Mouse (Mus musculus) limb, embryonic 13.5 days (tissue): ENCODE data around the gene Col17a1. TPM values are rescaled to one million over a fixed set of nuclear protein-coding genes. Genes with fewer than 3 reads are reported as not detected.

Experiments used
- ATAC-seq: fragments of 200-750 bp; cut with Nextera tagmentation; 2 replicates; pipeline ENCODE4 v1.8.0; 2017; ENCODE audit warnings: low read depth, moderate number of reproducible peaks, moderate TSS enrichment; ENCODE audit not compliant: low FRiP score
- H3K27ac ChIP-seq: fragments of 300-500 bp; sonication (generic); 2 replicates; pipeline ENCODE4 v1.5.1; 2015; ENCODE audit warnings: inconsistent platforms, mild to moderate bottlenecking, moderate library complexity
- H3K27me3 ChIP-seq: fragments of 300-500 bp; sonication (generic); 2 replicates; pipeline ENCODE4 v1.6.1; 2015; ENCODE audit warnings: mild to moderate bottlenecking, inconsistent platforms
- H3K36me3 ChIP-seq: fragments of 300-500 bp; sonication (generic); 2 replicates; pipeline ENCODE4 v1.6.1; 2015; ENCODE audit warnings: inconsistent platforms, mild to moderate bottlenecking, moderate library complexity
- H3K4me1 ChIP-seq: fragments of 300-500 bp; sonication (generic); 2 replicates; pipeline ENCODE4 v1.6.1; 2015; ENCODE audit warnings: inconsistent platforms
- H3K4me2 ChIP-seq: fragments of 300-500 bp; sonication (generic); replicated peaks from 2 replicates; pipeline ENCODE4 v1.6.1; 2015; ENCODE audit warnings: inconsistent platforms, mild to moderate bottlenecking, moderate library complexity
- H3K4me3 ChIP-seq: fragments of 300-500 bp; sonication (generic); 2 replicates; pipeline ENCODE4 v1.5.1; 2015; ENCODE audit warnings: moderate library complexity, mild to moderate bottlenecking, inconsistent platforms
- H3K9ac ChIP-seq: fragments of 300-500 bp; sonication (generic); 2 replicates; pipeline ENCODE4 v1.6.1; 2015; ENCODE audit warnings: mild to moderate bottlenecking, inconsistent platforms
- H3K9me3 ChIP-seq: fragments of 300-500 bp; sonication (generic); 2 replicates; pipeline ENCODE4 v1.6.1; 2016; ENCODE audit warnings: inconsistent platforms
- WGBS: fragments of 180-500 bp; shearing (Covaris S2); methylation state at CpG from one replicate; pipeline ENCODE4 v1.1.7; 2015; 5-methylcytosine and 5-hydroxymethylcytosine counted together
- polyA plus RNA-seq: library from polyadenylated mRNA; unstranded; fragments of >200 nt; fragmentation: Nextera tagmentation; extraction: Ambion mirVana; gene quantifications from 2 replicates; pipeline ENCODE4 v1.2.1, GENCODE M21; 2015

Col17a1 gene
- polyA plus RNA-seq, 1 experiment from 2014 or later: 12.4 TPM

DNA sequence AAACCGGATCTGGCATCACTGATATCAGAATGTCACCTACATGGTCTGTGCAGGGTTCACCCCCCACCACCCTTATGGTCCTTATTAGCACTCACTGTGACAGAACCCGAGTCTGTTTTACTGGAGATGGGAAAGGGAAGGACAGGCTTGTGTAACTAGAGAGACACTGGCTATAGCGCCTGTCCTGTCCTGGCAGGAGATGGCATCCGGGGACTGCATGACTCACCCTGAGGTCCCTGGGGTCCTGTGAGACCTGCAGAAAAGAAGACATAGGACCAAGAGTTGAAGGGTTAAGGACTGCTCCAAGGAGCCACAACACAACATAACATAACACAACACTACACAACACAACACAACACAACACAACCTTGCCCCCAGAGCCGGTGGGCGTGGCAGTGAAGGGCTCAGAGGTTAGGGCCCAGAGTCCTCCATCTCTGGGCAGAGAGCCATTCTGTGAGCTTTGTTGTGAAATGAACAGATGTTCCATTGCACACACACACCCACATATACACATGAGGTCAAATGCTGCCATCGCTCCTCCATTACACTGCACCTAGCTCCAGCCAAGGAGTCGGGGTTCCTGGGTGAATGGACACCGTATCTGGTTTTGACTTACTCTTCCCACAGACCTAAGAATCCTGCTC is 32.0 kb downstream of the Col17a1 start:
- Histone ChIP-seq H3K4me2 (no peak overlapping the region), H3K9ac (no peak overlapping the region), H3K27ac (no peak overlapping the region), H3K4me1 (peaks cover 13% of the 10 kb centered on the region), H3K4me3 (no peak overlapping the region), H3K36me3 (no peaks in the 10 kb centered on the region), H3K9me3 (no peaks in the 10 kb centered on the region), H3K27me3 (no peaks in the 10 kb centered on the region)
- WGBS: 88% methylated on average over 9 of the region's 9 CpGs
- ATAC-seq: no peak

DNA sequence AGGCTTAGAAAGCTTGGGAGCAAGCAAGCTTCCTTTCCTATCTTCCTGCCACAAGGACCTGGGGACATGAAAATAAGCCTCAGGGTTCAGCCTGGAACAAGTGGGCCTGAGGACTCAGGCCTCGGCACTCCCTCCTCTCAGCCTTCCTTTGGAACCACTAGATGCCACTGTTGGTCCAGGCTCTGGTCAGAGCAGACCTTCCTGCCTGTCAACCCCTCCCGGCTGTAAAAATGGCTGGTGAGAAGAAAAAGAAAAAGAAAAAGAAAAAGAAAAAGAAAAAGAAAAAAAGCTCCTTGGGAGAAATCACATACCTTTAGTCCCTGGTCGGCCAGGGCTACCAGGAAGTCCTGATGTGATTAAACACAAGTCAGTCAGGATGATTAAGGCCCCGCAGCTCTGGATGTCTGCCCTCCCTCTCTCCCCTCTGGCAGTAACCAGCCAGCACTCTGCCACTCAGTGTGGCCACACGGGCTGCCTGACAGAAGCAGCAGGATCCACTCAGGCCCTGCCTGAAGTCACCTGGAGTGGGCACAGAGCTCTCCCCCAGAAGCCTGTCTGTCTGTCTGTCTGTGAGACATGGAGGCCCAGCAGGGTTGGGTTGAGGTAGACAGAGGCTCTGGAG is 32.9 kb downstream of the Col17a1 start:
- peak; percentile 91 for ATAC-seq
- H3K36me3 ChIP-seq: no peaks in the 10 kb centered on the region
- WGBS: 8% methylated on average over 5 of the region's 5 CpGs
- H3K9me3 ChIP-seq: no peaks in the 10 kb centered on the region
- peak overlapping the region; percentile 43 for H3K9ac ChIP-seq
- H3K4me2 ChIP-seq: 0 out of 2 replicates have a peak overlapping the region, but pooled peaks have one; percentile 19
- H3K27me3 ChIP-seq: no peaks in the 10 kb centered on the region
- H3K27ac ChIP-seq: peak overlapping the region; percentile 56
- peaks cover 13% of the 10 kb centered on the region for H3K4me1 ChIP-seq
- no peak overlapping the region for H3K4me3 ChIP-seq

DNA sequence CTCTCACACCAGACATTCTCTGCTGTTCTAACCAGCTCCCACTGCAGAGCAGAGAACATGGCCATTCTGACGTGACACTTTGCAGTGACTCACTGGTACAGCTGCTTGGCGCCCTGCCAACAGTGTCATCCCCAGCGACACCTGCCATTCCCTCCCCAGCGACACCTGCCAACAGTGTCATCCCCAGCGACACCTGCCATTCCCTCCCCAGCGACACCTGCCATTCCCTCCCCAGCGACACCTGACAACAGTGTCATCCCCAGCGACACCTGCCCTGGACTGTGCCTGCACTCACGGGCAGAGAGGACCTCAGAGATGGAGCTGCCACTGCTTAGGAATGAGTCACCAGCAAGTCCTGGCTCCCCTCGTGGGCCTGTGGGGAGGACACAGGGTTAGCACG is 37.0 kb downstream of the Col17a1 start:
- 75% methylated on average over 11 of the region's 11 CpGs for whole genome bisulfite sequencing
- H3K4me2 ChIP-seq: no peak overlapping the region

DNA sequence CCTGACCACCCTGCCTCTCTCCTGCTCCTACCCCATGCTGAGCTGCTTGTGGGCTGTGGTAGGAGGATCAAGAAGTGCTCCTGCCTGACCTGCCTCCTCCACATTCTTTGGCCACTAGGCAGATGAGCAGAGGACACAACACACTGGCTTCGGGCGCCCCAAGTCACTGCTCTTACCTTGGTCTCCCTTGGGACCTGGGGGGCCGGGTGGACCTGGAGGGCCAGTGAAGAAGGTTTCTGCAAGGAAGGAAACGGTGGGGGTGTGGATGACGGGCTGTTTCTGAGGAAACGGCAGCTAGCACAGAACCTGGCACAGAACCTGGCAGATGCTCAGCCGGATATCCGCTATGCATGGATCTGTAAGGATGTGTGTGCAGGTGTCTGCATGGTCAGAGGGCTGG is 38.7 kb downstream of the Col17a1 start:
- no peaks in the 10 kb centered on the region for H3K27me3 ChIP-seq
- H3K36me3 ChIP-seq: peaks cover 7% of the 10 kb centered on the region
- H3K9ac ChIP-seq: no peak overlapping the region
- 79% methylated on average over 8 of the region's 8 CpGs for WGBS
- H3K9me3 ChIP-seq: no peaks in the 10 kb centered on the region
- H3K4me3 ChIP-seq: no peak overlapping the region
- no peak overlapping the region for H3K27ac ChIP-seq
- H3K4me2 ChIP-seq: no peak overlapping the region
- no peaks in the 10 kb centered on the region for H3K4me1 ChIP-seq
- no peak for ATAC-seq

More for the DNA sequence above, 37.0 kb downstream of the Col17a1 start:
- H3K4me1 ChIP-seq: peaks cover 9% of the 10 kb centered on the region
- H3K36me3 ChIP-seq: no peaks in the 10 kb centered on the region
- H3K27me3 ChIP-seq: no peaks in the 10 kb centered on the region
- H3K4me3 ChIP-seq: no peak overlapping the region
- no peaks in the 10 kb centered on the region for H3K9me3 ChIP-seq
- no peak for ATAC-seq
- no peak overlapping the region for H3K27ac ChIP-seq
- H3K9ac ChIP-seq: no peak overlapping the region

DNA sequence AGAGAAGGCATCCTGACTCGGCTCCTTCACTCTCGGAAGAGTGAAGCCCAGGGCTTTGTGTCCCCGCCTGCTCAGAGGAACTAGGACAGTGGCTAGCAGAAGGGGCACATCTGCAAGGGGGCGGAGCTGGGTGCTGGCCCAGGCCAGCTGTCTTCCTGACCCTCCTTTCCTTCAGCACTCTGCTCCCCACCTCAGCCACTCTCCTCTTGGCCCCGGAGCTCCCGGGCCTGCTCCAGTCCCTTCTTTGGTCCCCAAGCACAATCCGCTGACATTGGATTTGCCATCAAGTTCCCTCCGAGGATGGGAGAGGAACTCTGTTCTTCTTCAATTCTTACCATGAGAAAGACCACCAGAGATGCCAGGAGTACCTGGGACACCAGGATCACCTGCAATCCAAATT is 39.6 kb downstream of the Col17a1 start:
- Histone ChIP-seq H3K27me3 (no peaks in the 10 kb centered on the region), H3K9me3 (no peaks in the 10 kb centered on the region), H3K36me3 (peaks cover 15% of the 10 kb centered on the region), H3K27ac (no peak overlapping the region), H3K4me2 (no peak overlapping the region), H3K4me1 (no peaks in the 10 kb centered on the region), H3K9ac (no peak overlapping the region), H3K4me3 (no peak overlapping the region)
- 70% methylated on average over 8 of the region's 8 CpGs for WGBS
- ATAC-seq: no peak

DNA sequence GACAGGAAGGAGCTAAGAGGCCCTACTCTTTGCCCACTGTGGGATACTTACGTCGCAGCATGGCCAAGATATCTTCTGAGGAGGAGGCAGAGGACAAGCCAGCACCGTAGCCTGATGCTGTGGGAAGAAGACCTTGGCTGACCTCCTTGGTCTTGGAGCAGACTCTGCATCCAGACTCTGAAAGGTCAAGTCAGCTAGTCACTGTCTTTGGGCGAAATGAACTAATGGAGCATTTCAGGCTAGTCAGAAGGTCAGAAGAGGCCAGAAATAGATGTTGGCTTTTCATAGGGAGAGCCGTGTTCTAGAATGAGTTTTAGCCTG is 40.8 kb downstream of the Col17a1 start:
- ATAC-seq: no peak
- Histone ChIP-seq H3K27ac (no peak overlapping the region), H3K36me3 (peaks cover 25% of the 10 kb centered on the region), H3K4me1 (no peaks in the 10 kb centered on the region), H3K9ac (no peak overlapping the region), H3K4me2 (no peak overlapping the region), H3K27me3 (no peaks in the 10 kb centered on the region), H3K4me3 (no peak overlapping the region), H3K9me3 (no peaks in the 10 kb centered on the region)
- 88% methylated on average over 5 of the region's 5 CpGs for WGBS

DNA sequence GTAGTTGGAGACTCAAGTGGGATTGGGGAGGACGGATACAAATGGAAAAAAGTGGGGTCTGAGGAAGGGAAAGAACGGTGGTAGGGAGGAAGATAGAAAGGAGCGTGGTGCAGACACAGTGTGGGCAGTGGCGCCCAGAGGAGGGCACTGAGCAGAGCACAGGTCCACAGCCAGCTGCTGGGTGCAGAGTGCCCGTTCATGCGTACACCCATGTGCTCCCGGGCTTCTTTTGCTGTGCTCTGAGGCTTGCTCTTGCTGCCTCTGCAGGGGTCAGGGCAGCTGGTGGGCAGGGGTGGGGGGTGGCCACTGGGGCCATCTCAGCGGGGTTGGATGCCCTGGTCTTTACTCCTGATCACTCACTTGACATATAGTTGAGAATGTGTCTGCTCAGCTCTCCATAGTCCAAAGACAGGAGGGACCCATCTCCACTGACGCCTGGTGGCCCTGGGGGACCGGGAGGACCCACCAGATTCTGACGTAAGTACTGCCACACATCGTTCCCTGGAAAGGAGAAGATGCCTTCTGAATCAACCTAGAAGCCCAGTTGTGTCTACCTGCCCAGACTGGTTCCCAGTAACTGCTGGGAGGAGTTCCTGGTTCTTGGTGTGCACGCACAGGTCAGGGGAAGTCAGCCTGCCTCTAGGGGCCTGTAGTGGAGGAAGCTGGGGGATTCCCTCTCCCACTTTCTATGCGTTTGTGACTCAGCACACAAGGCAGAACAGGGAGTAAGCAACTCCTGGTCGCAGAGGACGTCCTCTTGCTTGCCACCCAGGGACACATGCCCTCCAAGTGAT is 41.3 kb downstream of the Col17a1 start:
- 87% methylated on average over 16 of the region's 16 CpGs for WGBS
- peaks cover 27% of the 10 kb centered on the region for H3K36me3 ChIP-seq
- no peaks in the 10 kb centered on the region for H3K4me1 ChIP-seq
- H3K9ac ChIP-seq: no peak overlapping the region
- H3K27me3 ChIP-seq: no peaks in the 10 kb centered on the region
- H3K4me3 ChIP-seq: no peak overlapping the region
- no peak overlapping the region for H3K4me2 ChIP-seq
- no peaks in the 10 kb centered on the region for H3K9me3 ChIP-seq
- ATAC-seq: no peak
- no peak overlapping the region for H3K27ac ChIP-seq

DNA sequence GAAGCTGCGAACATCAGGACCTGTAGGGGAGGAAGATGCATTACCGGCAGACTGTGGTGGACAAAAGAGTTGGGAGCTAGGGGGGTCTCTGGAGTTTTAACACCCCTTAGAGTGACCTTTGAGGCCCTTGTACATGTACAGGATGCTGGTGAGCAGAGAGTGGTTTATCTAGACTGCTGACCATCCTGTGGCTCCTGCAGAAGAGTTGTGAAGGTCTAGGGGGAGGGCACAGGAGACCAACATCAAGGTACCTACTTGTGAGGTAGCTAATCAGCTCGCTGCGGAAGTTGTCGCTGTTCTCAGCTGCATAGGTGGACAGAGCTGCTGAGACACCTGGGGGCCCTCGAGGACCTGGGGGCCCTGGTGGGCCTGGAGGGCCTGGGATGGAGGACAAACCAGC is 42.8 kb downstream of the Col17a1 start:
- Histone ChIP-seq H3K9me3 (no peaks in the 10 kb centered on the region), H3K27ac (no peak overlapping the region), H3K27me3 (no peaks in the 10 kb centered on the region), H3K9ac (no peak overlapping the region), H3K4me1 (no peaks in the 10 kb centered on the region), H3K36me3 (peaks cover 37% of the 10 kb centered on the region), H3K4me2 (no peak overlapping the region), H3K4me3 (no peak overlapping the region)
- no peak for ATAC-seq
- WGBS: 89% methylated on average over 6 of the region's 6 CpGs

DNA sequence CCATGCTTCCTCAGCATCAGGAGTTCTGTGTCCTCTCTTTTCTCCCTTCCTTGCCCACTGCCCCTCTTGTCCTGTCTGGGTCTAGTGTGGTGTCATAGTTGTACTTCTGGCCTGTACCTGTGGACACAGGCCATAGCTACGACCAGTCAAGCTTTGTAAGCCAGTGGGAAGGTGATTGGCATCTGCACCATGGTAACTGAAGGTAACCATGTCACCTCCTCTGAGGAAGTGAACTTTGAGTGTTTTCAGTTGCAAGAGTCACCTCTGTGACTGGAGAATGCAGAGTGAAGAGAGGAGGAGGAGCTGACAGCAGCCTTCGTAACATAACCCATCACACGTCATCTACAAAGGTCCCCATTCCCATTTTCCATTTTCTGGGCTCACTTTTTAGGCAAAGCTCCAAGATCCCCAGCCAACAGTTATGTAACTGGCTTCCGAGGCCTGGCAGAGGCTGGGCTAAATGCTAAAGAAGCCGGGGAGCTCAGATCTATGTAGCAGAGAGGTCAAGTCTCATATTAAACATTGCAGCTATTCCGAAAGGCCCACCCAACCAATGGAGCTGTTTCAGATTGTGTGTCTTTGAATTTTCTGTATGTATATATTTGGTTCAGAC is 45.3 kb downstream of the Col17a1 start:
- no peak overlapping the region for H3K9ac ChIP-seq
- ATAC-seq: no peak
- H3K36me3 ChIP-seq: peaks cover 49% of the 10 kb centered on the region
- no peak overlapping the region for H3K4me3 ChIP-seq
- H3K27me3 ChIP-seq: no peaks in the 10 kb centered on the region
- 89% methylated on average over 6 of the region's 6 CpGs for WGBS
- no peak overlapping the region for H3K4me2 ChIP-seq
- H3K9me3 ChIP-seq: no peaks in the 10 kb centered on the region
- no peaks in the 10 kb centered on the region for H3K4me1 ChIP-seq
- H3K27ac ChIP-seq: no peak overlapping the region

DNA sequence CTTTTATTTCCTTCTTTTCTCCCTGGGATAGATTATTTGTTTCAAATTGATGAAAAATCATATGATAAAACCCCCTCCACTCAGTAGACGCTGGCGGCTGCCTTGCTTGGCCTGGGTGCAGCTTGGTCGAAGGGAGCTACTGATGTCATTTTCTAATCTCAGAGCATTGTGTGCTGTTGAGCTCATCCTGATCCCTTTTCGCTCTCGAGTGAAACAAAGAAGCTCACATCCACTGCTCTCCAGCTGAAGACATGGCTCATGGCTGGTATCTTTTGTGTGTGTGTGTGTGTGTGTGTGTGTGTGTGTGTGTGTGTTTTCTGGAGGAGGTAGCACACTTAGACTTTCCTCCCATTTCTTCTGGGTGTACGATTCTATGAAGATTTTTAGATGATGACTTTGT is 46.3 kb downstream of the Col17a1 start:
- no peak for ATAC-seq
- Histone ChIP-seq H3K4me3 (no peak overlapping the region), H3K27ac (no peak overlapping the region), H3K9me3 (no peaks in the 10 kb centered on the region), H3K4me2 (no peak overlapping the region), H3K9ac (no peak overlapping the region), H3K36me3 (peaks cover 59% of the 10 kb centered on the region), H3K27me3 (no peaks in the 10 kb centered on the region), H3K4me1 (no peaks in the 10 kb centered on the region)
- 89% methylated on average over 6 of the region's 6 CpGs for WGBS

DNA sequence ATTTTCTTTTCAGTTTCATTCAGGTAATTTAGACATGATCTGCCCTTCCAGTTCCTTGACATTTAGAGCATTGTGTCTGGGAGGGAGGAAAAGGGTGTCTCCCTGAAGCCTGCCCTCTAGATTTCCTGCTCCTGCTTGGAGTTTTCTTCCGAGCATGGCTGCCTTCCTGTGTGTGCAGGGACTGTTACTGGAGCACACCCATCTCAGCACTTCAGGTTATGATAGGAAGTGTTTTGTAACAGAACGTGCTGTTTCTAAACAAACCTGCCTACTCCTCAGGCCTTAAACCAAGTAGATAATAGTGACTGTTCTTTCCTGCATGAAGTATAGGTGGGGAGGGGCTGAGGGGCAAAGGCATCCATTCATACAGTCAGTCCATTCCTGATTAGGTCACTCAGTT is 48.0 kb downstream of the Col17a1 start:
- H3K4me2 ChIP-seq: no peak overlapping the region
- H3K4me3 ChIP-seq: no peak overlapping the region
- H3K4me1 ChIP-seq: no peaks in the 10 kb centered on the region
- H3K9ac ChIP-seq: no peak overlapping the region
- no peaks in the 10 kb centered on the region for H3K27me3 ChIP-seq
- H3K9me3 ChIP-seq: no peaks in the 10 kb centered on the region
- 77% methylated on average over 2 of the region's 2 CpGs for WGBS
- no peak overlapping the region for H3K27ac ChIP-seq
- no peak for ATAC-seq
- H3K36me3 ChIP-seq: peaks cover 75% of the 10 kb centered on the region

DNA sequence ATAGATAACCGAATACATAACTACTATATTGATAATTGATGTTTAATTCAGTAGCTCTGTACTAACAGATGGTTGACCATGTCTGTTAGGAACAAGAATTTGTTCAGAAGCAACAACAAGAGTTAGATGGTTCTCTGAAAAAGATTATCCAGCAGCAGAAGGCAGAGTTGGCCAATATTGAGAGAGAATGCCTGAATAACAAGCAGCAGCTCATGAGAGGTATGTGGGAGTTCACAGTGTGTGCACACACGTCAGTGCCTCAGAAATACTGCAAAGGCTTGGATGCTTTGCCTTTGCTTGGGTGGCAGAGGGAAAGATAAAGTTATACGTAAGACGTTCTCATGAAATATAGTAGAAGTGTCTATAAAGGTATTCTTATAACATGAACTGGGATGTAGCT is 56.5 kb downstream of the Col17a1 start:
- H3K4me3 ChIP-seq: no peak overlapping the region
- no peak for ATAC-seq

More for the DNA sequence above, 56.5 kb downstream of the Col17a1 start:
- Histone ChIP-seq H3K9me3 (no peaks in the 10 kb centered on the region), H3K4me2 (no peak overlapping the region), H3K27me3 (no peaks in the 10 kb centered on the region), H3K4me1 (no peaks in the 10 kb centered on the region), H3K9ac (no peak overlapping the region), H3K27ac (no peak overlapping the region), H3K36me3 (peaks cover 42% of the 10 kb centered on the region)
- WGBS: 92% methylated on average over 4 of the region's 4 CpGs
